Mouse (Mus musculus) liver, adult 2 months (tissue): ENCODE measurements around the gene Pgm2l1.

Experiments
- CTCF ChIP-seq: fragments of 200-500 bp; IDR thresholded peaks from 2 replicates; pipeline ENCODE4 v1.5.1; 2011; ENCODE audit warnings: low read depth, low read length, control low read depth
- POLR2A ChIP-seq: fragments of 200-500 bp; IDR thresholded peaks from 2 replicates; pipeline ENCODE4 v1.6.1; 2011; ENCODE audit warnings: low read length, control low read depth; ENCODE audit not compliant: insufficient read depth; ENCODE audit errors: extremely low read depth

DNA sequence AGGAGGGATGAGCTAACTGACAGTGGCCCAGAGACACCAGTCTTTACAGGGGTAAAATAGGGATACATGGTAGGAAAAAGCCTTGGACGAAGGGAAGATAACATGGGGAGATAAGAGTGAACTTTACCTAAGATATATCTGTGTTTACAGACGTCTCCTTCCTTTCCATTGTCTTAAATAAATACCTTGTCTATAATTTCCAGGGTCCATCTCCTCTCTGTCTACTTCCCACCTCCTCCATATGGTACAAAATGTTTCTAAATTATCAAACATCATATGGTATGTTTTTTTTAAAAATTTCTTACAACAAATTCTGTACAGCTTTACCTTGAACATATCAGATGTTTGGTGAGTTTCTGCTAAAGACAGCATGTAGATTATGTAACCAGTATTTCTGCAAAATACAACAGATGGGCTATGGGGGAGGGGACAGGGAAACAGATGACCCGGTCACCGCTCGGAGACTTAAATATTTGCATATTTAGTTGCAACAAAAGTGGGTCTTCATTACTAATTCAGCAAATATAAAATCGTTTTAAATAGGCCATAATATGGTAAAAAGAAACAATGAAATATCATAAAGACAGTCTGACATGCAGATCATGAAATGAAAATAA is 12.0 kb upstream of the Pgm2l1 start:
- TF ChIP-seq CTCF = no peak
- no peak for TF ChIP-seq POLR2A
